In genomic region chr2:25356208-25357079, GRCm38 (mm10) we compare ENCODE assay signal across 8 mouse cellular contexts. TPM values are rescaled to one million over a fixed set of nuclear protein-coding genes. Genes with fewer than 3 reads are reported as not detected.
A peak's percentile ranks its signal among the peaks of the same experiment; 100 is the strongest.
DNase-seq lines count a peak whose midpoint lies in the region; ATAC-seq lines count a peak whose summit lies in the region.

Gene Dpp7, minus strand, starts transcription at chr2:25356359.

- H3K4me2 ChIP-seq in hindbrain, embryonic 13.5 days, result peak within 1 kb of the TSS; percentile 77

- ATAC-seq in hindbrain, embryonic 13.5 days (ENCODE audit: low FRiP score), result peak; percentile 76

- peak within 1 kb of the TSS; percentile 77 for H3K9ac ChIP-seq in hindbrain, embryonic 13.5 days

- H3K36me3 ChIP-seq in hindbrain, embryonic 13.5 days, result peaks cover 29% of the 10 kb centered on the region

- 8% methylated on average over 13 of the region's 13 CpGs for WGBS in hindbrain, embryonic 13.5 days

- no peaks in the 10 kb centered on the region for H3K9me3 ChIP-seq in hindbrain, embryonic 13.5 days

- H3K4me3 ChIP-seq in hindbrain, embryonic 13.5 days, result peak within 1 kb of the TSS; percentile 53

- no peaks in the 10 kb centered on the region for H3K27me3 ChIP-seq in hindbrain, embryonic 13.5 days

- H3K27ac ChIP-seq in hindbrain, embryonic 13.5 days, result no peak within 1 kb of the TSS

- DNase-seq in WW6 (ENCODE audit: low read depth, low spot score), result peak; percentile 60
- DNase-seq in cerebellum, postnatal 25 days, result peak; percentile 88 to 93
- DNase-seq in frontal cortex, postnatal 25 days (ENCODE audit: low spot score in 2 of 2), result peak; percentile 54 to 73
- peak; percentile 62 to 68 for DNase-seq in layer of hippocampus, postnatal 25 days (ENCODE audit: extremely low spot score in 1 of 2, low spot score in 1 of 2)
- peak; percentile 77 for DNase-seq in lung, postnatal 14 days
- DNase-seq in ovary, postnatal 36 days (ENCODE audit: low spot score), result peak; percentile 78
- peak; percentile 73 for DNase-seq in thymus, postnatal 14 days

- peaks cover 28% of the 10 kb centered on the region for H3K4me1 ChIP-seq in hindbrain, embryonic 13.5 days (replicated peaks)

RNA-seq across cellular contexts. Expression of gene Dpp7, which starts in this region (rescaled TPM):
- 22.8 and 23.0 TPM in 2 replicates for polyA plus RNA-seq in hindbrain, embryonic 13.5 days (2015; fragmentation: Nextera tagmentation; extraction: Ambion mirVana)
- total RNA-seq in layer of hippocampus, postnatal 25 days (2021), result 10 to 100 TPM; 30.7 to 31.7 TPM
